Comparison of ENCODE assay signal across 8 mouse cellular contexts in genomic region chr9:64281105-64281780, GRCm38 (mm10). TPM values are rescaled to one million over a fixed set of nuclear protein-coding genes. Genes with fewer than 3 reads are reported as not detected.
DNase-seq lines count a peak whose midpoint lies in the region; ATAC-seq lines count a peak whose summit lies in the region.

Gene Tipin (plus strand): TSS chr9:64281581.

- H3K36me3 ChIP-seq in forebrain, embryonic 14.5 days (ENCODE audit: control insufficient read depth, insufficient read depth, low read length) = no peaks in the 10 kb centered on the region
- H3K36me3 ChIP-seq in neural tube, embryonic 15.5 days = no peaks in the 10 kb centered on the region

- H3K27me3 ChIP-seq in forebrain, embryonic 14.5 days (replicated peaks; ENCODE audit: control insufficient read depth, insufficient read depth, low read length) = no peaks in the 10 kb centered on the region
- H3K27me3 ChIP-seq in neural tube, embryonic 15.5 days (replicated peaks) = no peaks in the 10 kb centered on the region

- H3K4me2 ChIP-seq in forebrain, embryonic 14.5 days (ENCODE audit: low read length) = peak within 1 kb of the TSS; percentile 60
- H3K4me2 ChIP-seq in neural tube, embryonic 15.5 days = peak within 1 kb of the TSS; percentile 69

- intact Hi-C loops in heart, postnatal 14 days (cut with DNase I) = no loop called here

- H3K27ac ChIP-seq in forebrain, embryonic 14.5 days (ENCODE audit: low read depth, low read length) = peak within 1 kb of the TSS; percentile 88
- peak within 1 kb of the TSS; percentile 88 for H3K27ac ChIP-seq in neural tube, embryonic 15.5 days (replicated peaks)

- H3K9ac ChIP-seq in forebrain, embryonic 14.5 days (ENCODE audit: low read length) = peak within 1 kb of the TSS; percentile 95
- H3K9ac ChIP-seq in neural tube, embryonic 15.5 days (replicated peaks) = peak within 1 kb of the TSS; percentile 93

- peaks cover 4% of the 10 kb centered on the region; the same call in 1 of the 2 replicates for H3K4me1 ChIP-seq in forebrain, embryonic 14.5 days (ENCODE audit: control insufficient read depth, insufficient read depth, low read length)
- H3K4me1 ChIP-seq in neural tube, embryonic 15.5 days = peaks cover 10% of the 10 kb centered on the region

- peak; percentile 95 for DNase-seq in ES-CJ7 (ENCODE audit: low read depth, low spot score)
- DNase-seq in cerebellum, adult 11 months = peak; percentile 92
- DNase-seq in forebrain, embryonic 14.5 days (ENCODE audit: low spot score) = peak; percentile 97
- peak; percentile 96 to 98 for DNase-seq in heart, postnatal 14 days
- DNase-seq in layer of hippocampus, adult 11-12 months (ENCODE audit: low spot score) = peak; percentile 93
- DNase-seq in lung, adult 18-20 months = peak; percentile 93 to 96
- DNase-seq in testis, postnatal 14 days (ENCODE audit: low spot score) = peak; percentile 94

- no peaks in the 10 kb centered on the region for H3K9me3 ChIP-seq in forebrain, embryonic 14.5 days (replicated peaks; ENCODE audit: control insufficient read depth, low read length)
- no peaks in the 10 kb centered on the region for H3K9me3 ChIP-seq in neural tube, embryonic 15.5 days (replicated peaks)

- H3K4me3 ChIP-seq in forebrain, embryonic 14.5 days (ENCODE audit: low read depth, low read length) = peak within 1 kb of the TSS; percentile 78
- H3K4me3 ChIP-seq in neural tube, embryonic 15.5 days (replicated peaks) = peak within 1 kb of the TSS; percentile 76

- ATAC-seq in forebrain, embryonic 14.5 days = peak; percentile 97
- peak; percentile 98 for ATAC-seq in neural tube, embryonic 15.5 days (ENCODE audit: low FRiP score)

- WGBS in forebrain, embryonic 14.5 days = 3% methylated on average over 46 of the region's 46 CpGs
- 2% methylated on average over 46 of the region's 46 CpGs for WGBS in neural tube, embryonic 15.5 days

RNA-seq across cellular contexts. Expression of gene Tipin, which starts in this region (rescaled TPM):
- polyA plus RNA-seq in forebrain, embryonic 14.5 days (2014; fragmentation: Nextera tagmentation; extraction: Ambion mirVana) = 154 and 174 TPM in 2 replicates
- 10 to 100 TPM; 11.2 to 12.1 TPM for total RNA-seq in heart, postnatal 14 days (2021)
- 65.7 and 96.3 TPM in 2 replicates for polyA plus RNA-seq in neural tube, embryonic 15.5 days (2015; fragmentation: Nextera tagmentation; extraction: Ambion mirVana)

Comparison
In these comparisons a context has a peak if more than half of its experiments do, and no peak if none do; other contexts are left out.
1. Peak in every context shown above with its lines: DNase-seq, ATAC-seq, H3K4me3 ChIP-seq and H3K27ac ChIP-seq.